In genomic region chr6:92057768-92058167, GRCm38 (mm10) we compare ENCODE assay signal across 11 mouse cellular contexts. TPM values are rescaled to one million over a fixed set of nuclear protein-coding genes. Genes with fewer than 3 reads are reported as not detected.
DNase-seq lines count a peak whose midpoint lies in the region; ATAC-seq and TF ChIP-seq lines count a peak whose summit lies in the region.
"Had no signal": no experiment of that assay in that cellular context is flagged by ENCODE, and none has a peak within 500 bp of the region (broad histone marks: within the 10 kb centered on the region; RNA-seq: fewer than 3 reads in every experiment).

No protein-coding gene starts in this region.

- H3K4me2 ChIP-seq in kidney, postnatal 0 days (ENCODE audit: low read length), result no peak overlapping the region
- no peak overlapping the region for H3K4me2 ChIP-seq in CH12.LX (ENCODE audit: insufficient read depth, low read depth, poor library complexity, severe bottlenecking)
- H3K4me2 ChIP-seq: embryonic facial prominence, embryonic 12.5 days; limb, embryonic 12.5 days; neural tube, embryonic 12.5 days had no signal

- dilution Hi-C loops in CH12.LX (cut with MboI; ENCODE audit: extremely low pct_ligation_motif_present, extremely low pct_unique_long_range_greater_than_20kb, low sequenced_read_pairs), result no loop called here

- in situ Hi-C loops in CH12.LX (cut with MboI; ENCODE audit: low pct_ligation_motif_present, low pct_unique_long_range_greater_than_20kb, low sequenced_read_pairs), result loop anchor here (25.0 kb wide), 1 partner anchor 520 kb away; no protein-coding TSS in a partner anchor

- H3K27ac ChIP-seq in kidney, postnatal 0 days, result no peak overlapping the region
- H3K27ac ChIP-seq in CH12.LX (ENCODE audit: insufficient read depth, low read depth), result no peak overlapping the region
- H3K27ac ChIP-seq: embryonic facial prominence, embryonic 12.5 days; limb, embryonic 12.5 days; macrophage; neural tube, embryonic 12.5 days had no signal

- no peaks in the 10 kb centered on the region for H3K9me3 ChIP-seq in kidney, postnatal 0 days (replicated peaks; ENCODE audit: low read length)
- H3K9me3 ChIP-seq in CH12.LX (replicated peaks; ENCODE audit: low read length), result no peaks in the 10 kb centered on the region
- H3K9me3 ChIP-seq: embryonic facial prominence, embryonic 12.5 days; limb, embryonic 12.5 days; neural tube, embryonic 12.5 days had no signal

- no peak overlapping the region for H3K4me3 ChIP-seq in kidney, postnatal 0 days (replicated peaks; ENCODE audit: low read depth, low read length)
- H3K4me3 ChIP-seq in CH12.LX (replicated peaks in 1 of 3; ENCODE audit: low read depth in 2 of 3, low read length in 2 of 3, poor library complexity in 1 of 3), result no peak overlapping the region
- H3K4me3 ChIP-seq: embryonic facial prominence, embryonic 12.5 days; limb, embryonic 12.5 days; neural tube, embryonic 12.5 days had no signal

- DNase-seq in kidney, postnatal 0 days (ENCODE audit: low spot score), result peak; percentile 31
- DNase-seq in kidney, postnatal 36 days, result no peak
- DNase-seq in CH12.LX (ENCODE audit: extremely low read depth), result peak; percentile 30
- DNase-seq in NIH3T3 (ENCODE audit: low read depth), result peak; percentile 42
- no peak for DNase-seq in adrenal gland, postnatal 14 days
- no peak for DNase-seq in layer of hippocampus, postnatal 14 days (ENCODE audit: low spot score in 2 of 2)

- no peak for TF ChIP-seq POLR2A in CH12.LX (IDR thresholded peaks at IDR 0.05; ENCODE audit: low read depth, low read length)

- peak; percentile 60 for TF ChIP-seq CTCF in kidney, postnatal 0 days (IDR thresholded peaks at IDR 0.05; ENCODE audit: low read depth)
- peak; percentile 40 to 43; a peak in 3 of 4 replicates for TF ChIP-seq CTCF in CH12.LX (conservative IDR thresholded peaks at IDR 0.05 in 1 of 2, IDR thresholded peaks at IDR 0.05 in 1 of 2; ENCODE audit: low read depth in 2 of 2, low read length in 2 of 2)

- H3K79me2 ChIP-seq in CH12.LX (replicated peaks; ENCODE audit: control insufficient read depth, extremely low read depth, insufficient read depth, poor library complexity, severe bottlenecking), result no peaks in the 10 kb centered on the region

- H3K36me3 ChIP-seq in kidney, postnatal 0 days (ENCODE audit: insufficient read depth, low read length), result 0 out of 2 replicates have a peak, but pooled peaks cover 4% of the 10 kb centered on the region
- no peaks in the 10 kb centered on the region for H3K36me3 ChIP-seq in CH12.LX (replicated peaks in 1 of 2; ENCODE audit: control insufficient read depth in 1 of 2, insufficient read depth in 1 of 2, low read length in 1 of 2)
- H3K36me3 ChIP-seq: embryonic facial prominence, embryonic 12.5 days; limb, embryonic 12.5 days; neural tube, embryonic 12.5 days had no signal

- no peak; the same call in 1 of the 2 replicates for TF ChIP-seq RAD21 in CH12.LX (IDR thresholded peaks at IDR 0.05; ENCODE audit: low read depth, low read length)

- H3K27me3 ChIP-seq in kidney, postnatal 0 days (ENCODE audit: insufficient read depth, low read length), result no peaks in the 10 kb centered on the region
- peaks cover 16% of the 10 kb centered on the region for H3K27me3 ChIP-seq in CH12.LX (replicated peaks)
- H3K27me3 ChIP-seq: embryonic facial prominence, embryonic 12.5 days; limb, embryonic 12.5 days; neural tube, embryonic 12.5 days had no signal

- no peak for ATAC-seq in kidney, postnatal 0 days (replicated peaks; ENCODE audit: low FRiP score, low read depth)
- ATAC-seq in megakaryocyte-erythroid progenitor cell, adult 5-6 weeks (replicated peaks; ENCODE audit: low FRiP score, low TSS enrichment, poor library complexity, severe bottlenecking), result peak; percentile 72

- no peak for TF ChIP-seq EP300 in CH12.LX (IDR thresholded peaks at IDR 0.05; ENCODE audit: low read length)

- no peaks in the 10 kb centered on the region for H3K4me1 ChIP-seq in kidney, postnatal 0 days (replicated peaks; ENCODE audit: insufficient read depth, low read length)
- no peaks in the 10 kb centered on the region for H3K4me1 ChIP-seq in CH12.LX (ENCODE audit: control insufficient read depth in 1 of 2, insufficient read depth in 2 of 2)

- H3K9ac ChIP-seq in kidney, postnatal 0 days (ENCODE audit: low read depth, low read length), result no peak overlapping the region
- no peak overlapping the region for H3K9ac ChIP-seq in CH12.LX (ENCODE audit: insufficient read depth, low read depth)
- H3K9ac ChIP-seq: embryonic facial prominence, embryonic 12.5 days; limb, embryonic 12.5 days; neural tube, embryonic 12.5 days had no signal

- 58% methylated on average over 2 of the region's 2 CpGs for WGBS in kidney, postnatal 0 days

TF ChIP-seq in CH12.LX, 34 proteins besides CTCF, POLR2A, EP300 and RAD21:
- TF ChIP-seq JUN (IDR thresholded peaks at IDR 0.05; ENCODE audit: insufficient read depth, low read depth, low read length), result no peak
- no peak for TF ChIP-seq ETS1 (conservative IDR thresholded peaks at IDR 0.05; ENCODE audit: low read depth, low read length)
- no peak for TF ChIP-seq NELFE (IDR thresholded peaks at IDR 0.05; ENCODE audit: low read depth, low read length)
- TF ChIP-seq E2F4 (IDR thresholded peaks at IDR 0.05; ENCODE audit: insufficient replicate concordance, low read depth, low read length), result no peak
- no peak for TF ChIP-seq ZC3H11A (IDR thresholded peaks at IDR 0.05; ENCODE audit: low read depth, low read length)
- TF ChIP-seq MAFK (IDR thresholded peaks at IDR 0.05; ENCODE audit: insufficient replicate concordance, low read length), result no peak
- TF ChIP-seq MAZ (IDR thresholded peaks at IDR 0.05; ENCODE audit: low read depth, low read length), result no peak
- TF ChIP-seq MAX (IDR thresholded peaks at IDR 0.05; ENCODE audit: low read length), result no peak
- no peak for TF ChIP-seq TBP (conservative IDR thresholded peaks at IDR 0.05; ENCODE audit: low read depth, low read length)
- no peak for TF ChIP-seq POLR2AphosphoS2 (IDR thresholded peaks at IDR 0.05; ENCODE audit: low read depth, low read length)
- no peak for TF ChIP-seq ZNF384 (IDR thresholded peaks at IDR 0.05; ENCODE audit: low read depth, low read length)
- no peak for TF ChIP-seq UBTF (IDR thresholded peaks at IDR 0.05; ENCODE audit: low read depth, low read length)
- no peak for TF ChIP-seq BHLHE40 (IDR thresholded peaks at IDR 0.05; ENCODE audit: low read depth, low read length)
TF ChIP-seq in CH12.LX: peak in this region for 0.

RNA-seq across cellular contexts. Expression of gene Nr2c2, which starts 33.4 kb away (rescaled TPM):
- polyA plus RNA-seq in kidney, postnatal 0 days (2015; fragmentation: Nextera tagmentation; extraction: Ambion mirVana), result 13.9 and 14.1 TPM in 2 replicates
- 14.1 and 14.3 TPM in 2 replicates for total RNA-seq in CH12.LX (2012; rRNA removed)
- 12.4 and 13.0 TPM in 2 replicates for total RNA-seq in CH12.LX (2014; rRNA removed)
- 12.2 and 12.7 TPM in 2 replicates for polyA plus RNA-seq in CH12.LX (2012; ENCODE audit: insufficient read length, low read depth)
- total RNA-seq in megakaryocyte-erythroid progenitor cell, adult 5-6 weeks (2014; fragmentation: Nextera tagmentation), result 38.0 and 52.8 TPM in 2 replicates
- 36.6 and 47.4 TPM in 2 replicates for total RNA-seq in megakaryocyte-erythroid progenitor cell, adult 5-6 weeks (2017)
- total RNA-seq in adrenal gland, postnatal 14 days (2021), result 35.9 and 42.7 TPM in 2 replicates
- 10 to 100 TPM; 80.3 to 84.9 TPM for total RNA-seq in layer of hippocampus, postnatal 14 days (2021)

Comparison
In these comparisons a context has a peak if more than half of its experiments do, and no peak if none do; other contexts are left out.
1. DNase-seq: peak in kidney, postnatal 0 days (single experiment), CH12.LX (single experiment) and NIH3T3 (single experiment); none in kidney, postnatal 36 days (0 of 2), adrenal gland, postnatal 14 days (single experiment) and layer of hippocampus, postnatal 14 days (0 of 2).